Mouse (Mus musculus): ENCODE data around the gene Arl6. TPM values are rescaled to one million over a fixed set of nuclear protein-coding genes. Genes with fewer than 3 reads are reported as not detected.

Arl6 gene
- polyA plus RNA-seq, 1 experiment from 2014 or later, result 2.6 TPM

Other genes with a start within 250 kb of the Arl6 start
- gene Gabrr3, start 232.1 kb downstream of the Arl6 start, polyA plus RNA-seq (2015; fragmentation: Nextera tagmentation; extraction: Ambion mirVana), result not detected in 2 replicates
- gene Riox2, start 167.6 kb downstream of the Arl6 start, polyA plus RNA-seq (2015; fragmentation: Nextera tagmentation; extraction: Ambion mirVana), result 10.5 and 12.0 TPM in 2 replicates
- 0.78 and 1.1 TPM in 2 replicates for gene Crybg3, start 38.4 kb downstream of the Arl6 start, polyA plus RNA-seq (2015; fragmentation: Nextera tagmentation; extraction: Ambion mirVana)